Mouse (Mus musculus): ENCODE results near the gene Tnxb.

Gene Tnxb

DNA sequence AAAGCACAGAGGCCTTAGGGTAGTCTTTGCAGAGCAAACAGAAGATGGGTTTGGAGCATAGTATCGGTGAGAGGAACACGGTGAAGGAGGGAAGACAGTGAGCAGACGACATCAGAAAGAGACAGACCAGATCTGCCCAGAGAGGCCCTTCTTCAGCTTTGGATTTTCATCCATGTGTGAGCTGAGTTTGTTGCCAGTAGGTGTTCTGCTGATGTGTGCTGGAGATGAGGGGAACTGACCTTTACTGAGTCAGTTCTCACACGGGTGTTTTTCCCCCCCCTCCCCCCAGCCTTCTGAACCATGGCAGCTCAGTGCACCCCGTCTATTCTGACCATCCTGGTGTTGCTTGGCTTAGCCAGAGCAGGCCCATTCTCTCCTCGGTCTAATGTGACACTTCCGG lies at the start of gene Tnxb:
Tnxb (plus strand) TSS at position 301 of the 400 bp plus-strand sequence.
- no peak for DNase-seq

DNA sequence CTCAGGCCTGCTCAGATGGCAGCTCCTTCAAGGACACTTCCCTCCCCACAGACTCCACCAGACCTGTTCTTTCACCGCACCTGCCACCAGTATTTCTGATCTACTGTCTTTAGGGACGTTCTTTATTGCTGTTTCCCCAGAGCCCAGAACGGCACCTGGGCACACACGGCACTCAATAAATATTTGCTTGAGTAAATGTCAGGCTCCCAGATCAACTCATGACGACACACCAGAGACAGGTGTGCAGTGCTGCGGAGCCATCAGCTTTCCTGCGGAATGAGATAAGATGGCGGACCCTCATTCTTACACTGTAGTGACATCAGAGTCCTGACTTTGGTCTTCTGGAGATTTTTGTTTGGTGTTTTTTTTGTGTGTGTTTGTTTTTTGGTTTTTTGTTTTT lies 49.3 kb upstream of the Tnxb start:
- DNase-seq: no peak

DNA sequence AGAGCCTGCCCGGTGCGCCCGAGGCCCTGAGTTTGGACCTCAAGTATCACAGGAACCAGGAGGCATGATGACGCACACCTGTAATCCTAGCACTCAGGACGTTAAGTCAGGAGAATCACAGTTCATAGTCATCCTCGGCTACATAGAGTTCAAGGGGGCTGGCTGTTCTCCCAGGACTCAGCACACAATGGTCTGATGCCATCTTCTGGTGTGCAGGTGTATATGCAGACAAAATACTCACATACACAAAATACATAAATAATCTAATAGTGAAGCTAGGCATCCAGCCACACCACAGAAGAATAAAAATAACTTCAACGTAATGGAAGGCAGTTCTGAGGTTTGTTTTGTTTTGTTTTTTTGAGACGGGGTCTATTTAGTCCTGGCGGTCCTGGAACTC lies 47.2 kb upstream of the Tnxb start:
- no peak for DNase-seq

DNA sequence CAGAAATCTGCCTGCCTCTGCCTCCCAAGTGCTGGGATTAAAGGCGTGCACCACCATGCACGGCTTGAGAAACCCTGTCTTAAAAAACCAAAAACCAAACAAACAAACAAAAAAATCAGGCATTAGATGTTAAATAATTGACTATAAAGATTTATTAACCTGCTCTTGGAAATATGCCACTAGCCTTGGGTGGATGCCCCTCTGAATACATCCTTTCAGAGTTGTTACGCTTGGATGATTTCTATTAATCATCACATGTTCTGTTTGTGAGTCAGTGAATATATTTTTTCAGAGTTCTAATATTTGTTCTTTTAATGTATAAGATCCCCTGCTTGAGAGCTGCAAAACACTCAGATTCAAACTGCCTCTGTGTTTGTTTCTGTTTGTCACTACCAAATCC lies 45.4 kb upstream of the Tnxb start:
- DNase-seq: no peak

DNA sequence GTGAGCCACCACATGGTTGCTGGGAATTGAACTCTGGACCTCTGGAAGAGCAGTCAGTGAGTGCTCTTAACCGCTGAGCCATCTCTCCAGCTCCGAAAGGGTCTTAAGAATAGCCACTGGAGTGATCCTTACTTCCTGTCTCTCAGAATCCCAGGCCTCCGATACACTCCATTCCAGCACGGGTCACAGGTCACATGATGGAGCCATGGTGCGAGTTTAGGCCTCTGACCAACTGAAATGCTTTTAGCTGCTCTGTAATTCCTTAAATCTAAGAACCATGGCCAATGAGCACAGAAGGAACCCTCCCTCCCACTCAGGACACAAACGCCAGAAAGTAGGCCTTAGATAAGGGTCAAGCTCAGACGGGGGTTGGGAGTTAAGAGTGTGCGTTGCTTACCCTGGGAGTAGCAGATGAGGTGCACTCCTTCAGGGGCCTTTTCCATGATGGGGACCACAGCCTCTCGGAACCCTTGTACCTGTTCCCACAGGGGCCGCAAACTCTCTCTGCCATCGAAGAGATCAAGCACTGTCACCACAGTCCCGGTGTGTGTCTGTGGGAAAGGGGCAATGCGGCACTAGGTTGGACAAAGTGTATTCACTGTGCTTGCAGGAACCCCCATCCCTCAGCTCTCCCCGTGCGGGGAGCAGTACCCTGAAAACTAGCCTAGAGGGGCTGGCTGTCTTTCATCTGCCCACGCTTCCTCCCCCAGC lies 44.1 kb upstream of the Tnxb start:
- no peak for DNase-seq

DNA sequence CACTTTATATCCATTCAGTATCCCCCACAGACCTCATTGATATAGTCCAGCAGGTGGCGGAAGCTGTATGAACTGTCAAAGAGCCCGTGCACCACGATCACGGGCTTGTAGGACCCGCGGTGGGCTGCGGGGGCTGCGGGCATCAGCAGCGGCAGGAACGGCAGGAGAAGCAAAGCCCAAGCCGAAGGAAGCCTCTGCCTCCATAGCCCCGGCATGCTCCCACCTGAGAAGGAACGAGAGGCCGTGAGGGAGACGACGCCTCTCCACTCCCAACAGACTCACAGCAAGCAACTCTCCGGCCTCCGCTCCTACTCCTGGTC lies 43.6 kb upstream of the Tnxb start:
- DNase-seq: peak; percentile 68

DNA sequence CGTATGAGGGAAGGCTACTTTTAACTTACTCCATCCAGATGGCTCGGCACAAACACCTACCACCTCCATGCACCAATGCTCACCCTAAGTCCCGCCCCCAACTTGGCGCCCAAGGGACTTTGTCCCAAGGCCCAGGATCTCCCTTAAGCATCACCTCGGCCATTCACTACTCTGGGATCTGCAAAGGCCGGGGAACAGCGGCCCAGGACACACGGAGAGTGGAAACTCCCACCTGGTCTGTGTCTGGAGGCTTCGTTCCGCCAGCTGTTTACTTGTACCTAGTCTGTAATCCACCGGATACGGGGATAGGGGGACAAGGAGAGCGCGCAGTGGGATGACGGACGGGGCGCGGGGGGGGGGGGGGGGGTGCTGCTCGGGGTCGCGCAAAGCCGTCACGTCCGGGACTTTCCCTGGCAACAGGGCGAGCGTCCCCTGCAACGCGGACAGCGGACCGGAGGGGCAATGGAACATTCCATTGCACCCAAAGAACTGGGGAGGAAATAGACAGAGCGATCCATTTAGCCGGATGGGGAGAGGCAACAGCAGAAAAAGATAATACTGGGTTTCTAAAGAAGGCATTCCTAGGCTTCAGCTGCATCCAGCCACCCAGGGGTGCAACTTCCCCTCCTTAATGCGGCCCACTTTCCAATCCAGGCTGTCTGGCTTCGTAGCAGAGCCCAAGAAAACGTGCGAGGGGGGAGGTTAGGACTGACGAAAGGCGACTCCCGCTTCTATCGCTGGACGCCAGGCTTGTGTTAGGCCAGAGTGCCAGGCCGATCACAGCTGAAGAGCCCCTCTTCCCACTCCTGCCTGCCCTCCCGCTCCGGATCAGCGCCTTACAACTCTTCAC lies 43.0 kb upstream of the Tnxb start:
- peak; percentile 86 for DNase-seq

DNA sequence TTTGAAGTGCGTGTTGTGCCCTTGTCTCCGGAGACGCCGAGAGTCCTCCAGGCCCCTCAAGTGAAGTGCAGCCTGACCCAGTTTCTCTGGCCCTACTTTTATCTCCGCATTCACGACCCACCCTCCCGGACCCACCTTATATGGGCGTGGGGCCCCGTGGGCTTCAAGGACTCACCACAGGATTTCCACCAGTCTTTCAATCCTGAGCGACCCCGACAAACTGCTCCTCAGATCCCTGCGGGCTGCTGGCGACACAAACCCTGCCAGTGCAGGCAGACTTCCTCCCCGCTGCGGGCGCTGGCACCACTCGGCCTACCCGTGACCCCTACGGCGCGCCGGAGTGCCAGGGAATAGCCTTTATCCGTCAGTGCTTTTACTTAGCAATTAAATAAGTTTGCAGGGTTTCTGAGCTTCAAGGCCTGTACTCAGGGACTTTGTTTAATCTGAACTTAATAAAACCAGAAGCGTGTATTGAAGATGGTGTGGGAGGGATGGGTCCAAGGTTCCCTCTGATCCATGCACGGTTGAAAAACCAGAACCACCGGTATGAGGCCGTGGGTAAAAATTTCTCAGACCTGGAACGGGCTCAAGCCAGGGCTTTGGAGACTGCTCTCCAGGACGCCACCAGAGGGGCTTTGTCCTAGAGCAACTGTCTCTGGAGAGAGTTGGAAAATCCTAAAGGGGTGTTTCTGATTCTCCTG lies 42.2 kb upstream of the Tnxb start, which contains the start of gene Ppt2:
Ppt2 (minus strand) TSS at position 568 of the 701 bp plus-strand sequence.
- peak; percentile 78 for DNase-seq

DNA sequence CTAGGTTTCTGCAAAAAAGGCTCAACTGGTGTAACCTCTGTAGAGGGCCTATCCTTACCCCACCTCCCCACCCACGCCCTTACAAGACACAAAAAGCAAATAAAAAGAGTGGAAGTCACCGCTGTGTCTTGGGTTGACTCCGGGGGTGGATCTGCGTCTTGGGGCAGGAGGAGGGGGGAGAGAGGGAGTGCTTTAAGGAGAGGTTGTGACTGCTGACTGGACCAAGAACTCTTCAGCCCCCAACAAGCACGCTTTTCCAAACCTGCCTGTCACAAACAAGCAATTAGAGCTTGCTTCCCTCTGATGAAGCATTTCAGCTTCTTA lies 41.7 kb upstream of the Tnxb start:
- peak; percentile 50 for DNase-seq

DNA sequence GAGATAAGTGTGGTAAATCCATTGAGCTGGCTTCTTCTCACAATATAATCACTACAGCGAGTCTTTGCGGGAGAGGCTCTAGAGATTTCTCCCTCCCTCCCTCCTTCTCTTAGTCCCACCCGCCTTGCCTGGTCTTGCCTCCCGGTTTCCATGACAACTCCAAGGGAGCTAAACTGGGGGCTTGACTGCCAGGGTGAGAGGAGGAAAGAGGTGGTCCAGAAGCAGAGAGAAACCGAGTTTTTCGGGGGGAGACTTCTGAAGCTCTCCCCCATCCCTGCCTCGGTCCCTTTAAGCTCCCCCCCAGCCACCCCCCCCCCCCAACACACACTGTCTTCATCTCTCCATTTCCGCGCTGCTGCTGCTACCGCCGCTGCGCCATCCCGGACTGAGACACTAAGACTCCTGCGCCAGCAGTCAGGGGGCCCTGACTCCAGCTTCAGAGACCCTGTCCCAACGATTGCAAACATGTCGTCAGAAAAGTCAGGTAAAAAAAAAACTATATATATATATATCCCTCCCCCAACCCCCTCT lies 41.0 kb upstream of the Tnxb start, which contains the start of gene Prrt1:
Prrt1 (plus strand) TSS at position 313 of the 531 bp plus-strand sequence.
- peak; percentile 72 for DNase-seq

DNA sequence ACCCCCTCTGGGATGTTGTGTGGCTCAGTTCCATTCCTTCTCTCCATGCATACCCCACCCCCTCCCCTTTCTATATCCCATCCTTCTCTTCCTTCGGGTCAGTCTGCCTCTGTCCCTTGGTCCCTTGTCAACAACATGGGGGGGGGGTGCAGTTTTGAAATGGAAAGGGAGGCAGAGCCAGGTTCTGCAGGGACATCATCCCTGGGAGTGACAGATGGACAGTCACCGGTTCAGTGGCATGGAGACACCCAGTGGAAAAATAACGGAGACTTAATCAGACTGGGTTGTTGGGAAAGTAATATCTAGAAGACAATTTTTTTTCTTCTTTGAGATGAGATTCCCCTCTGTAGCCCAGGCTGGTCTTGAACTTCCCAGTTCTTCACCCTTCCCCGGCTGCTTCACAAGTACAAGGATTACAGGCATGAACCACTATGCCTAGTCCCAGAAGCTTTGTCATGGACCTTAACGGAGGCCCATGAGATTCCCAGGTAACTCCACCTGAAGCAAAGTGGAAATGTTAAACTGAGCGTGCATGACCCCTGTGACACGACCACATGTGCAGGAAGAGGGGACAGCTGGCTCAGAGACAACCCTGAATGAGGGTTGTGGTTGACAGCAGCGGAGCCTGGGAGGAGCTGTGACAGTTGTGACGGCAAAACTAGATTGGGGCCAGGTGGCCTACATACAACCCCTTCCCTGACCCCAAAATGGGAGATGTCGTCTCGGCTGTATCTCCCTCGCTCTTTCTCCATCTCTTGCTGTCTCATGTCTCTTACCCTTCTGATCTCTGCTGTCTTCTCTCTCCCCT lies 40.3 kb upstream of the Tnxb start:
- peak; percentile 80 for DNase-seq

DNA sequence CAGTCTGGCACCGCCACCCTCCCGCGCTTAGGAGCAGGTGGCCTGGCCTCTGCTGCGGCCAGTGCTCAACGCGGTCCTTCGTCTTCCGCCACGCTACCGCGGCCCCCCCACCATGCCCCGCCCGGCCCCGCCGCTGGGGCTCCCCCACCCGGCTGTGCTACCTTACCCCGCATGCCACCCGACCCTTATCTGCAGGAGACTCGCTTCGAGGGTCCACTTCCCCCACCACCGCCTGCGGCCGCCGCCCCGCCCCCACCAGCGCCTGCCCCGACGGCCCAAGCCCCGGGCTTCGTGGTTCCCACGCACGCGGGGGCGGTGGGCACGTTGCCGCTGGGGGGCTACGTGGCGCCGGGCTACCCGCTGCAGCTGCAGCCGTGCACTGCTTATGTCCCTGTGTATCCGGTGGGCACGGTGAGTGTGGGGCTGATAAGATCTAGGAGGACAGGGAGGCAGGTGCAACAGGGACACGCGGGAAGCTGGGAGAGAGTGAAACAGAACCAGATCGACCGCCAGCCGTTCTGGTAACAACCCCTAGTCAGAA lies 39.5 kb upstream of the Tnxb start:
- DNase-seq: peak; percentile 82

DNA sequence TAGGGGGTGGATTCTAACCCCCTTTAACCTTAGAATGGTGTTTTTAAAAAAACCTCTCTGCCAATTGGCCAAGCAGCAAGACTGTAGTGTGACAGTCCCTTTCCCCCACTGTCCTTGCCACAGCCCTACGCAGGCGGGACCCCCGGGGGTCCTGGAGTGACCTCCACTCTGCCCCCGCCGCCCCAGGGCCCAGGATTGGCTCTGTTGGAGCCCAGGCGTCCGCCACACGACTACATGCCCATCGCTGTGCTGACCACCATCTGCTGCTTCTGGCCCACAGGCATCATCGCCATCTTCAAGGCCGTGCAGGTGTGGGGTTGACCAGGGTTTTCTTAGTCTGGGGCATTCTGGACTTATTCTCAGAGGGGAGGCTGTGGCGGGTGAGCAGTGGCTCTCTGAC lies 38.7 kb upstream of the Tnxb start:
- peak; percentile 55 for DNase-seq

DNA sequence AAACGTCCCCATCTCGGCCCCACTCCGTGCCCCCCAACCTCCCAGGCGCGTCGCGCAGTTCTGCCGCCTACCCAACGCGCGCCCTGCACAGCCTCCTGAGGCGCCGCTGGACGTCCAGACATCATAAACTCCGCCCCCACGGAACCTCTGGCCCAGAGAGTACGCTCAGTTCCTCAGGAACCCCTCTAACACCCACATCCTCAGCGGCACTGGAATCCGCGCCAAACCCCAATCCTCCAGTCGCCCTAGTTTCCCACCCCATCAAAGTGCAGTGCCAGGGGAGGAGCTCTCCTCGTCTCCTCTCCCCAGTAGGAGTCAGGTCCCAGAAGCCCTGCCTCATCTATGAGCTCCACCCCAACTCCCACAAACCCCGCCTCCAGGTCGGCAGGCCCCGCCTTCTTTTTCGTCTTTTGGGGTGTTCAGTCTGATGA lies 38.1 kb upstream of the Tnxb start:
- DNase-seq: peak; percentile 93

DNA sequence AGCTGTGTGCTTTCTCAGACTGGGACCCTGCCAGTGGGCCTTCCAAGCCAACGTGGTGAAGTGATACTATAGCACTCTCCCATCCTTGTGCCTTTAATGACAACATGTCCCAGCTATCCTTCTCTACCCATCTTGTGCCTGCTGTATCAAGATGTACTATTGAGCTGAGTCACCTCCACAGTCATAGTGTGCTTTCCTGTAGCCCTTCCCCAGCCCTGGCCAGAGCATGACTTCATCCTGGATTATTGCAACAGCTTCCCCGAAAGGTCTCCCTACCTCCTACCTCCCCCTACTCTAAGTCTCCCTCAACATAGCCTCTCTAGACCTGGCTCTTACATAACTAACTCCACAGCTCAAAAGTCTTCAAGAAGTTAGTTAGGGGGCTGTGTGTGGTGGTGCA lies 34.7 kb upstream of the Tnxb start:
- DNase-seq: no peak

DNA sequence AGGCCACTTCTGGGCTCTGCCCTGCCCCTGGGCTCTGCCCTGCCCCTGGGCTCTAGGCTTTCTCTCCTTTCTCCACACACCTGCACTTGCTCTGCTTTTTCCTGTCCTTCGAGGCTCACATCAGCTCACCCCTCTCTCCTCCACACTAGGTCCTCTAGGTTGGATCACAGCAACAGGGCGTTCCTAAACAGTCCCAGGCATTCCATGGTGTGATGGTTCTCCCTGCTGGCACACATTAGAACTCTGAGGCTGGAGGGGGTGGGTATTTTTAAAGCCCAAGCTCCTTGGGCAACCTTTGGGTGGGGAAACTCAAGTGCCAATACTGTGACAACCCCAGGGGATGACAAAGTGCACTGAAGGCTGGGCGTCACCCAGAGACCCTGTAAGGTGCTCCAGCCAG lies 32.9 kb upstream of the Tnxb start:
- no peak for DNase-seq

DNA sequence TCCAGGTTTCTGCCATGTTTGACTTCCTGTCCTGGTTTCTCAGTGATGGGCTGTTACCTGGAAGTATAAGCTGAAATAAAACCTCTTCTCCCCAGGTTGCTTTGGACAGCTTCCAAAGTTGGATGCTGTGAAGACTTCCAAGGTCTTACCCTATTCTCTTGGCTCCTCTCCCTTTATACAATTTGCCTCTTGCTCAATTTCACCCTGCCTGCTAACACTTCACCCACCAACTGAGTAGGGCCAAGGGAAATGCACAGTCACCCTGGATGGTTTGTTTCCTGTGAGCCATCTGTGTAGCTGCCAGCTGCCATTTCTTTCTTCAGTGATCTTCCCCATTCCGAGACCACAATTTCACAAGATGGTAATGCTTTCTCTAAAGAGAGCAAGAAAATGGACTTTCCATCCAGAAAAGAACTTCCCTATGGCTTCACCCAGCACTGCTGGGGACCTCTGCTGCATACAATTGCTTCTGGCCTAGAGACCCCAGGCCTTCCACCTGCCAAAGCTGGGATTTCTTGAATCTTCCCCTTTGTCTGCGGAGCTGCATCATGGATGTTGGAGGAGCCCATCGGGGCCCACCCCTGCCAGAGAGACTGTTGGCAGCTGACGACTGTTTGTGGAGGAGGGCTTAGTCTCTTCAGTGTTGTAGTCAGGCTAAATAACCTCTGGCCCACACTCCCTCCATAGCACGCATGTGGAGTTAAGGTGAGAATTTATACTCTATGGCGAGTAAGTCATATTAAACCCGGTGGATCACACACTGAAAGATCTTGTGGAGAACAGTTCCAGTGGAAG lies 30.7 kb upstream of the Tnxb start:
- no peak for DNase-seq

DNA sequence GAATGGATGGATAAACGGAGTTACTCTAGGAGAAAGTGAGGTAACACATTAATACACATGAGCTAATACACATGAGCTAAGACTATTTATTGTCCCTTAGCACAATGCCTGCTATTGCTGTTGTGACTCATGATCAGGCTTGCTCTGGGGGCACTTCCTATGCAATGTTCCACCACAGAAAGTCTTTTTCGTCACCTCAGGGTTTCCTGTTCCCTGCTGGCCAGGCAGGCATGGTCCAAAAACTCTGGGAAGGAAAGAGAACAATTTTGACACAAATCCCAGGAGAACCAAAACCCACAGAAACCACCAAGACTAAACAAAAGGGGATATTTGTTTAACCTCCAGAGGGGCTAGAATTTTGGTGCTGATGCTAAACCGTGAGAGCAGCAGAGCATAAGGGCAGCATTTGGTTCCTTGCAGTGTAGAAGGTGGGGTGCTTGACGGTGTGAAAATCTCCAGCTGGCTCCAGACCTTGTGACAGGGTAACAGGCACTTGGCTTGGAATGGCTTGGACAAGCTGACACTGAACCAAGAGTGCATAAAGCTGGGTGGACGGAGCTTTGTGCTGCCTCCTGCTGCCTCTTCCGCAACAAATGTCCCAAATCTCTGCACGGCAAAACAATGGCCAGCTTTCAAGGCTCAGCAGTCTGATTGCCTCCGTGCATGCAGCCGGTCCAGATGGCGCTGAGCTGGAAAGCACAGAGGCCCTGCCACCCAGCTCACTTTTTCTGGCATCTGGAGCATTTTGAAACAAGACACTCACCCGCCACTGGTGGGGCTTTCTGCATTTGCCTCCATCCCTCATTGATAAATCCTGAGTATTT lies 29.3 kb upstream of the Tnxb start:
- DNase-seq: peak; percentile 11

DNA sequence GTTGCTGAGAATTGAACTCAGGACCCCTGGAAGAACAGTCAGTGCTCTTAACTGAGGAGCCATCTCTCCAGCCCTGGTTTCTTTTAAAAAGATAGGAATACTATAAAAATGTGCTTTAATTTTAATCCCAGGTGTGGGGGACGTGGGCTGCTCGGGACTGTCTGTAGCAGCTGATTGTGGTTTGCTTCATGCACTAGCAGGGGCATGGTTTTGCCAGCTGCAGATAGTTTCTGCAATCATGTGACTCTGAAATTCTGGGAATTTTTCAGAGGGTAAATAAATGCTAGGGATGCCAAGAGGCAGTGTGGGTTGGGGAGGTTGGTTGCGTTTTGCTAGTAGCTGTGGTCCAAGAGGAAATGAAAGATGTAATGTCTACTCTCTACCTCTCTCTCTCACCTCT lies 28.4 kb upstream of the Tnxb start:
- DNase-seq: no peak

DNA sequence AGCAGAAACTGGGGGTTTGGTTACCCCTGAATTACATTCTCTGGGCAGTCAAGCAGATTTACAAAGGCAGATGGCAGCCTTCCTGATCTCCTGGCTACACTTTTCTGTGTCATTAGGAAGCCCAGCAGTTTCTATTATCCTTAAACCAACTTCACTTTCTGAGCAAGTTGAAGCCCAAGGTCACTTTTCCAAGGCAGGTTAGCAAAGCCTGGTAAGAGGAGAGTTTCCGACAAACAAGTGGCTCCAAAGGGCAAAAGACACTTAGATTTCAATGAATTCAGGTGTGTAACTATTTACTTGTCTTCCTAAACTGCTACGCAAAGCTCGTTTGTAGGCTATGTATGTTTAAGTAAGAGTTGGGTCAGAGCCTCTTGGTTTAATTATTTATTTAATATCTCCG lies 27.0 kb upstream of the Tnxb start:
- DNase-seq: no peak

DNA sequence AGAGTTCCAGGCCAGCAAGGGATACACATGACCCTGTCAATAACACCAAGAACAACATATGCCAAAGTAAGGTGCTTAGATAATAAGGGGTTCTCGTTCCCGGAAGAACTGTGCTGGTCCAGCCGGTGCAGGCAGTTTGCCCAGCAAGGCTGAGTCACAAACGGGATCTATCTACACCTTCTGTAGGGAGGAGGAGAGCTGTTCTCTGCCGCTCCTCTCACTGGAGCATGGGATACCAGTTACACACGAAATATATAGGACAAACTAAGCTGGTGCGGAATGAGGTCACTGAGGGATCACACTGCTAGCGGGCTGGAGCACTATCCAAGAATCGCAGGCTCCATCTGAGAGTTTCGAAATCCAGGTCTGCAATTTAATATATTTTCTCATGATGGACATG lies 26.4 kb upstream of the Tnxb start:
- DNase-seq: peak; percentile 13

All from thymus, postnatal 4 days (tissue).